Mouse (Mus musculus) forebrain, embryonic 16.5 days (tissue): ENCODE results near the gene Fgf22. TPM values are rescaled to one million over a fixed set of nuclear protein-coding genes. Genes with fewer than 3 reads are reported as not detected.

Experiments used
- ATAC-seq: fragments of 200-750 bp; cut with Nextera tagmentation; 2 replicates; pipeline ENCODE4 v1.8.0; 2017; ENCODE audit warnings: mild to moderate bottlenecking, moderate library complexity
- H3K27ac ChIP-seq: fragments of 300-500 bp; sonication (generic); 2 replicates; pipeline ENCODE4 v1.5.1; 2014; ENCODE audit warnings: low read length, control low read depth
- H3K27me3 ChIP-seq: fragments of 300-500 bp; sonication (generic); replicated peaks from 2 replicates; pipeline ENCODE4 v1.6.1; 2014; ENCODE audit warnings: low read length; ENCODE audit not compliant: control insufficient read depth, insufficient read depth
- H3K36me3 ChIP-seq: fragments of 300-500 bp; sonication (generic); 2 replicates; pipeline ENCODE4 v1.6.1; 2014; ENCODE audit not compliant: control insufficient read depth, insufficient read depth
- H3K4me1 ChIP-seq: fragments of 300-500 bp; sonication (generic); replicated peaks from 2 replicates; pipeline ENCODE4 v1.6.1; 2014; ENCODE audit warnings: low read length; ENCODE audit not compliant: control insufficient read depth, insufficient read depth
- H3K4me2 ChIP-seq: fragments of 300-500 bp; sonication (generic); 2 replicates; pipeline ENCODE4 v1.6.1; 2014; ENCODE audit warnings: mild to moderate bottlenecking, low read length, control low read depth
- H3K4me3 ChIP-seq: fragments of 300-500 bp; sonication (generic); replicated peaks from 2 replicates; pipeline ENCODE4 v1.5.1; 2014; ENCODE audit warnings: mild to moderate bottlenecking, low read length, control low read depth
- H3K9ac ChIP-seq: fragments of 300-500 bp; sonication (generic); replicated peaks from 2 replicates; pipeline ENCODE4 v1.6.1; 2014; ENCODE audit warnings: low read depth, low read length, control low read depth
- H3K9me3 ChIP-seq: fragments of 300-500 bp; sonication (generic); 2 replicates; pipeline ENCODE4 v1.6.1; 2016; ENCODE audit warnings: low read length; ENCODE audit not compliant: control insufficient read depth
- WGBS: fragments of 180-500 bp; shearing (Covaris S2); extraction: QIAGEN DNeasy Blood & Tissue Kit; methylation state at CpG from one replicate; pipeline ENCODE4 v1.1.7; 2014; 5-methylcytosine and 5-hydroxymethylcytosine counted together
- polyA plus RNA-seq: library from polyadenylated mRNA; unstranded; fragments of >200 nt; fragmentation: Nextera tagmentation; extraction: Ambion mirVana; gene quantifications from 2 replicates; pipeline ENCODE4 v1.2.1, GENCODE M21; 2015

Gene Fgf22
- polyA plus RNA-seq, 1 experiment from 2014 or later, result 0.73 TPM

GRCm38 (mm10) chr10:79728323-79729249 is 26.3 kb upstream of the Fgf22 start:
- H3K36me3 ChIP-seq, result no peaks in the 10 kb centered on the region; the same call in 1 of the 2 replicates
- no peak overlapping the region for H3K27ac ChIP-seq
- WGBS, result 75% methylated on average over 28 of the region's 28 CpGs
- no peaks in the 10 kb centered on the region for H3K9me3 ChIP-seq
- H3K9ac ChIP-seq, result no peak overlapping the region
- no peaks in the 10 kb centered on the region for H3K27me3 ChIP-seq
- ATAC-seq, result no peak
- H3K4me1 ChIP-seq, result no peaks in the 10 kb centered on the region; the same call in 1 of the 2 replicates
- no peak overlapping the region for H3K4me2 ChIP-seq
- no peak overlapping the region for H3K4me3 ChIP-seq

GRCm38 (mm10) chr10:79729357-79729965 is 25.4 kb upstream of the Fgf22 start:
- H3K4me3 ChIP-seq, result no peak overlapping the region
- no peak overlapping the region for H3K27ac ChIP-seq
- ATAC-seq, result peak; percentile 52
- no peaks in the 10 kb centered on the region for H3K9me3 ChIP-seq
- H3K9ac ChIP-seq, result no peak overlapping the region
- WGBS, result 64% methylated on average over 13 of the region's 13 CpGs
- H3K27me3 ChIP-seq, result no peaks in the 10 kb centered on the region
- no peak overlapping the region for H3K4me2 ChIP-seq
- H3K4me1 ChIP-seq, result no peaks in the 10 kb centered on the region; the same call in 1 of the 2 replicates
- H3K36me3 ChIP-seq, result no peaks in the 10 kb centered on the region; the same call in 1 of the 2 replicates

- peaks cover 20% of the 10 kb centered on the region for H3K36me3 ChIP-seq
- H3K4me1 ChIP-seq, result no peaks in the 10 kb centered on the region; the same call in 1 of the 2 replicates
- no peak overlapping the region for H3K4me3 ChIP-seq
- peaks cover 2% of the 10 kb centered on the region for H3K27me3 ChIP-seq
- 100% methylated on average over 1 of the region's 1 CpGs for WGBS
- no peak overlapping the region for H3K4me2 ChIP-seq
- no peak for ATAC-seq
- no peak overlapping the region for H3K27ac ChIP-seq
- H3K9me3 ChIP-seq, result peaks cover 4% of the 10 kb centered on the region; the same call in 1 of the 2 replicates
- no peak overlapping the region for H3K9ac ChIP-seq
Measured at GRCm38 (mm10) chr10:79732500-79732899, 22.4 kb upstream of the Fgf22 start.

GRCm38 (mm10) chr10:79733847-79734246 is 21.0 kb upstream of the Fgf22 start:
- no peak overlapping the region for H3K9ac ChIP-seq
- H3K27ac ChIP-seq, result no peak overlapping the region
- no peaks in the 10 kb centered on the region; the same call in 1 of the 2 replicates for H3K4me1 ChIP-seq
- no peak overlapping the region for H3K4me3 ChIP-seq
- H3K4me2 ChIP-seq, result no peak overlapping the region
- peaks cover 2% of the 10 kb centered on the region for H3K27me3 ChIP-seq
- 96% methylated on average over 15 of the region's 15 CpGs for WGBS
- H3K36me3 ChIP-seq, result peaks cover 33% of the 10 kb centered on the region
- ATAC-seq, result no peak
- H3K9me3 ChIP-seq, result peaks cover 14% of the 10 kb centered on the region; the same call in 1 of the 2 replicates

- H3K4me3 ChIP-seq, result no peak overlapping the region
- no peak overlapping the region for H3K4me2 ChIP-seq
- H3K9me3 ChIP-seq, result peaks cover 26% of the 10 kb centered on the region
- peaks cover 2% of the 10 kb centered on the region for H3K27me3 ChIP-seq
- H3K4me1 ChIP-seq, result no peaks in the 10 kb centered on the region
- no peak overlapping the region for H3K27ac ChIP-seq
- H3K9ac ChIP-seq, result no peak overlapping the region
- no peak for ATAC-seq
- peaks cover 49% of the 10 kb centered on the region for H3K36me3 ChIP-seq
- WGBS, result 26% methylated on average over 51 of the region's 52 CpGs
Measured at GRCm38 (mm10) chr10:79735361-79735760, 19.5 kb upstream of the Fgf22 start.

DNA sequence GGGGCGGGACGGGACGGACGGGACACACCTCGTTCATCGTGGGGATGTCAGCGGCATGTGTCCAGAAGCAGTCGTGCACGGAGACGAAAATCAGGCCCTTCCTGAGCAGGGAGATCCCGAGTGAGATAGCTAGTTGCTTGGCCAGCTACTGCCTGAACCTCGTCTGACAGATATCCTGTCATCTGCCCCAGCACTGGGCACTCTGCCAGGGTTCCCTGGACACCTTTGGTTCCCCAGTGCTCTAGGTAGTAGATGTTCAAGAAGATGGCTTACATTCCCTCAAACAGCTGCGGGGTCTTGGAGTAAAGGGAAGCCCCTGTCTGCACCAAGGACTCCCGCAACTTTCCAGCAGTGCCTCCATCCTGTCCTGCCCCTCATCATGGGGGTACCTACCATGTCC is 18.2 kb upstream of the Fgf22 start:
- ATAC-seq, result no peak

GRCm38 (mm10) chr10:79738259-79738658 is 16.6 kb upstream of the Fgf22 start:
- WGBS, result 89% methylated on average over 10 of the region's 10 CpGs
- H3K9me3 ChIP-seq, result peaks cover 28% of the 10 kb centered on the region
- H3K27ac ChIP-seq, result no peak overlapping the region
- H3K4me3 ChIP-seq, result no peak overlapping the region
- no peak for ATAC-seq
- H3K4me1 ChIP-seq, result no peaks in the 10 kb centered on the region
- no peak overlapping the region for H3K9ac ChIP-seq
- H3K36me3 ChIP-seq, result peaks cover 73% of the 10 kb centered on the region
- H3K4me2 ChIP-seq, result no peak overlapping the region
- peaks cover 2% of the 10 kb centered on the region for H3K27me3 ChIP-seq

More for the DNA sequence above, 18.2 kb upstream of the Fgf22 start:
- H3K9ac ChIP-seq, result no peak overlapping the region
- no peak overlapping the region for H3K27ac ChIP-seq
- H3K4me3 ChIP-seq, result no peak overlapping the region
- H3K9me3 ChIP-seq, result peaks cover 28% of the 10 kb centered on the region
- no peaks in the 10 kb centered on the region for H3K4me1 ChIP-seq
- 90% methylated on average over 14 of the region's 14 CpGs for WGBS
- H3K4me2 ChIP-seq, result no peak overlapping the region
- peaks cover 2% of the 10 kb centered on the region for H3K27me3 ChIP-seq
- peaks cover 62% of the 10 kb centered on the region for H3K36me3 ChIP-seq

DNA sequence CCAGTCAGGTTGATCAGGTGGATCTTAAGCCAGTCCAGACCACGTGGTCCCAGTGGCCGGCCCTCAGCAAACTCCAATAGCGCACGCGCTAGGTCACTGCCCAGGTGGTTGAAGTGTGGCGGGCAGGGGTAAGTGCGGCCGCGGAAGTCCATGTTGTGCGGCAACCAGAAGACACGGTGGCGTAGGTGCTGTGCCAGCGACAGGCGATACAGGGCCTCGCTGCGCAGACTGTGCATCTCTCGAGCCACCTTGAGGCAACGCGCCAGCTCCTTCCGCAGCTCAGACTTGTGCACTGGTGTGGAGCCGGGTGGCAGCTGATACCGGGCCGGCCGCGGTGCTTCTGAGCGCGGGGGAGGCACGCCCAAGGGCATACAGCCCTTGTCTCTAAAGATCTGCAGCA is 15.6 kb upstream of the Fgf22 start:
- no peak overlapping the region for H3K4me2 ChIP-seq
- 97% methylated on average over 28 of the region's 28 CpGs for WGBS

DNA sequence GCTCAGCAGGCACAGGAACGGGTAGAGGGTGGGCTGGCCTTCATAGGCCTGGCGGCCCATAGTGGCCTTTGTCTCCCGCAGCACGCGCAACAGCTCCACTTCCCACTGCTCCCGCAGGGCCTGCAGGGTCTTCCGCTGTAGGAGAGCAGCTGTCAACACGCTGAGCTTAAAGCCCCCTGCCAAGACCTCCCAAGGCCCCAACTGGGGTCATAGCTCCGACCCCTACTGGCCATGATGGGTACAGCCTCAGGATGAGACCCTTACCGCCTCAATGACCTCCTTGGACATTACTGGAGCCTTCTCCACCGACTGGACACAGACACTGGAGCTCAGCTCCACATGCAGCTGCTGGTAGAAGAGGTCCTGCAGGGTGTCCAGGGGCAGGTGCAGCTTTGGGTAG is 14.0 kb upstream of the Fgf22 start:
- 52% methylated on average over 11 of the region's 11 CpGs for WGBS
- no peak for ATAC-seq
- no peak overlapping the region for H3K4me3 ChIP-seq
- peaks cover 2% of the 10 kb centered on the region for H3K27me3 ChIP-seq
- H3K4me2 ChIP-seq, result no peak overlapping the region
- H3K4me1 ChIP-seq, result peaks cover 5% of the 10 kb centered on the region
- no peak overlapping the region for H3K9ac ChIP-seq
- no peak overlapping the region for H3K27ac ChIP-seq
- H3K9me3 ChIP-seq, result peaks cover 28% of the 10 kb centered on the region
- peaks cover 66% of the 10 kb centered on the region for H3K36me3 ChIP-seq

More for the DNA sequence above, 15.6 kb upstream of the Fgf22 start:
- no peak for ATAC-seq
- Histone ChIP-seq H3K9ac (no peak overlapping the region), H3K4me1 (no peaks in the 10 kb centered on the region), H3K4me3 (no peak overlapping the region), H3K9me3 (peaks cover 28% of the 10 kb centered on the region), H3K36me3 (peaks cover 73% of the 10 kb centered on the region), H3K27me3 (peaks cover 2% of the 10 kb centered on the region), H3K27ac (no peak overlapping the region)
